ENCODE assay signal across 15 mouse cellular contexts in genomic region chr10:124942214-124942613, GRCm38 (mm10).
DNase-seq lines count a peak whose midpoint lies in the region; ATAC-seq and TF ChIP-seq lines count a peak whose summit lies in the region.
"Had no signal": no experiment of that assay in that cellular context is flagged by ENCODE, and none has a peak within 500 bp of the region (broad histone marks: within the 10 kb centered on the region; RNA-seq: fewer than 3 reads in every experiment).

No protein-coding gene starts in this region.

- H3K4me2 ChIP-seq in intestine, postnatal 0 days (replicated peaks; ENCODE audit: low read depth): no peak overlapping the region
- no peak overlapping the region for H3K4me2 ChIP-seq in intestine, embryonic 16.5 days (ENCODE audit: low read depth, low read length)
- H3K4me2 ChIP-seq in midbrain, embryonic 14.5 days (ENCODE audit: low read length): no peak overlapping the region
- H3K4me2 ChIP-seq in midbrain, embryonic 16.5 days (ENCODE audit: low read length): no peak overlapping the region
- H3K4me2 ChIP-seq: intestine, embryonic 15.5 days; limb, embryonic 13.5 days had no signal

- no peak overlapping the region for H3K4me3 ChIP-seq in intestine, postnatal 0 days (ENCODE audit: low read depth, low read length)
- no peak overlapping the region for H3K4me3 ChIP-seq in intestine, embryonic 16.5 days (ENCODE audit: low read length)
- H3K4me3 ChIP-seq in midbrain, embryonic 14.5 days (replicated peaks; ENCODE audit: low read depth, low read length): no peak overlapping the region
- H3K4me3 ChIP-seq in midbrain, embryonic 16.5 days (ENCODE audit: low read depth, low read length): no peak overlapping the region
- no peak overlapping the region for H3K4me3 ChIP-seq in cerebellum, adult 2 months (replicated peaks; ENCODE audit: insufficient read depth, low read depth, low read length)
- H3K4me3 ChIP-seq: erythroblast, embryonic 14.5 days; intestine, embryonic 15.5 days; limb, embryonic 13.5 days; myocyte had no signal

- TF ChIP-seq POLR2A in cerebellum, adult 2 months (IDR thresholded peaks at IDR 0.05; ENCODE audit: borderline replicate concordance, insufficient read depth, low read length): no peak

- DNase-seq in midbrain, embryonic 14.5 days: peak; percentile 42
- peak; percentile 23 for DNase-seq in adrenal gland, postnatal 25 days
- peak; percentile 6 for DNase-seq in embryo, embryonic 9.5 days (ENCODE audit: extremely low spot score)
- no peak for DNase-seq in thymus, postnatal 10 days (ENCODE audit: low spot score in 2 of 2)
- DNase-seq in cerebellum, adult 2 months: no peak
- DNase-seq: cerebellum, adult 8-10 months; gastrocnemius, postnatal 25 days; lung, postnatal 36 days had no signal

- WGBS in intestine, postnatal 0 days: 63% methylated on average over 12 of the region's 12 CpGs
- WGBS in intestine, embryonic 16.5 days: 56% methylated on average over 12 of the region's 12 CpGs
- 56% methylated on average over 12 of the region's 12 CpGs for whole genome bisulfite sequencing in midbrain, embryonic 14.5 days
- 55% methylated on average over 12 of the region's 12 CpGs for WGBS in midbrain, embryonic 16.5 days
- WGBS in cerebellum, adult 2 months: 51% methylated on average over 12 of the region's 12 CpGs

- H3K9me3 ChIP-seq in intestine, postnatal 0 days (ENCODE audit: control insufficient read depth): no peaks in the 10 kb centered on the region
- no peaks in the 10 kb centered on the region for H3K9me3 ChIP-seq in intestine, embryonic 16.5 days (ENCODE audit: control insufficient read depth, low read length)
- no peaks in the 10 kb centered on the region for H3K9me3 ChIP-seq in midbrain, embryonic 14.5 days (ENCODE audit: control insufficient read depth, low read length)
- no peaks in the 10 kb centered on the region for H3K9me3 ChIP-seq in midbrain, embryonic 16.5 days (replicated peaks; ENCODE audit: control insufficient read depth, low read length, poor library complexity, severe bottlenecking)
- H3K9me3 ChIP-seq: intestine, embryonic 15.5 days; limb, embryonic 13.5 days had no signal

- H3K4me1 ChIP-seq in intestine, postnatal 0 days (replicated peaks; ENCODE audit: control insufficient read depth, insufficient read depth, low read length): no peaks in the 10 kb centered on the region
- no peaks in the 10 kb centered on the region for H3K4me1 ChIP-seq in intestine, embryonic 16.5 days (ENCODE audit: control insufficient read depth, insufficient read depth, low read length)
- no peaks in the 10 kb centered on the region for H3K4me1 ChIP-seq in midbrain, embryonic 14.5 days (ENCODE audit: control insufficient read depth, insufficient read depth, low read length)
- no peaks in the 10 kb centered on the region for H3K4me1 ChIP-seq in midbrain, embryonic 16.5 days (ENCODE audit: control insufficient read depth, insufficient read depth, low read length)
- no peaks in the 10 kb centered on the region for H3K4me1 ChIP-seq in cerebellum, adult 2 months (ENCODE audit: control insufficient read depth, insufficient read depth, low read length)
- H3K4me1 ChIP-seq: intestine, embryonic 15.5 days; limb, embryonic 13.5 days had no signal

- peak; percentile 28 for TF ChIP-seq CTCF in intestine, postnatal 0 days (IDR thresholded peaks at IDR 0.05; ENCODE audit: low read depth)
- TF ChIP-seq CTCF in cerebellum, adult 2 months (IDR thresholded peaks at IDR 0.05; ENCODE audit: borderline replicate concordance, insufficient read depth, low read depth, low read length): no peak

- no peak overlapping the region for H3K27ac ChIP-seq in intestine, postnatal 0 days (ENCODE audit: low read depth, low read length)
- no peak overlapping the region for H3K27ac ChIP-seq in intestine, embryonic 16.5 days (ENCODE audit: low read length)
- no peak overlapping the region for H3K27ac ChIP-seq in midbrain, embryonic 14.5 days (replicated peaks; ENCODE audit: low read depth, low read length)
- no peak overlapping the region for H3K27ac ChIP-seq in midbrain, embryonic 16.5 days (ENCODE audit: low read length)
- no peak overlapping the region for H3K27ac ChIP-seq in cerebellum, adult 2 months (ENCODE audit: insufficient read depth, low read length)
- H3K27ac ChIP-seq: intestine, embryonic 15.5 days; limb, embryonic 13.5 days had no signal

- H3K27me3 ChIP-seq in intestine, postnatal 0 days (replicated peaks; ENCODE audit: control insufficient read depth, insufficient read depth, low read length): no peaks in the 10 kb centered on the region
- 0 out of 2 replicates have a peak, but pooled peaks cover 3% of the 10 kb centered on the region for H3K27me3 ChIP-seq in intestine, embryonic 16.5 days (replicated peaks; ENCODE audit: control insufficient read depth, insufficient read depth, low read length)
- no peaks in the 10 kb centered on the region for H3K27me3 ChIP-seq in midbrain, embryonic 14.5 days (ENCODE audit: control insufficient read depth, insufficient read depth, low read length)
- no peaks in the 10 kb centered on the region for H3K27me3 ChIP-seq in midbrain, embryonic 16.5 days (ENCODE audit: control insufficient read depth, insufficient read depth, low read depth, low read length)
- no peaks in the 10 kb centered on the region for H3K27me3 ChIP-seq in cerebellum, adult 2 months (ENCODE audit: control insufficient read depth, insufficient read depth, low read length)
- H3K27me3 ChIP-seq: intestine, embryonic 15.5 days; limb, embryonic 13.5 days had no signal

- no peak overlapping the region for H3K9ac ChIP-seq in intestine, postnatal 0 days (ENCODE audit: low read depth, low read length)
- no peak overlapping the region for H3K9ac ChIP-seq in intestine, embryonic 16.5 days (ENCODE audit: low read depth, low read length)
- H3K9ac ChIP-seq in midbrain, embryonic 14.5 days (replicated peaks; ENCODE audit: low read length): no peak overlapping the region
- H3K9ac ChIP-seq in midbrain, embryonic 16.5 days (ENCODE audit: low read depth, low read length): no peak overlapping the region
- H3K9ac ChIP-seq: intestine, embryonic 15.5 days; limb, embryonic 13.5 days had no signal

- no peaks in the 10 kb centered on the region for H3K36me3 ChIP-seq in intestine, postnatal 0 days (ENCODE audit: control insufficient read depth, insufficient read depth)
- H3K36me3 ChIP-seq in intestine, embryonic 16.5 days (ENCODE audit: control insufficient read depth, insufficient read depth, low read length): no peaks in the 10 kb centered on the region
- H3K36me3 ChIP-seq in midbrain, embryonic 14.5 days (ENCODE audit: control insufficient read depth, insufficient read depth, low read length): no peaks in the 10 kb centered on the region
- H3K36me3 ChIP-seq in midbrain, embryonic 16.5 days (ENCODE audit: control insufficient read depth, insufficient read depth, low read length): no peaks in the 10 kb centered on the region
- H3K36me3 ChIP-seq: intestine, embryonic 15.5 days; limb, embryonic 13.5 days had no signal

- no peak for ATAC-seq in intestine, postnatal 0 days
- no peak for ATAC-seq in intestine, embryonic 16.5 days
- no peak for ATAC-seq in midbrain, embryonic 14.5 days (ENCODE audit: low FRiP score, low TSS enrichment)
- no peak for ATAC-seq in midbrain, embryonic 16.5 days
- ATAC-seq: intestine, embryonic 15.5 days had no signal

Comparison
In these comparisons a context has a peak if more than half of its experiments do, and no peak if none do; other contexts are left out.
1. DNase-seq: peak in midbrain, embryonic 14.5 days (single experiment), adrenal gland, postnatal 25 days (single experiment) and embryo, embryonic 9.5 days (single experiment); none in thymus, postnatal 10 days (0 of 2) and cerebellum, adult 2 months (0 of 2).